In genomic region chr1:128803433-128804060, GRCm38 (mm10) we compare ENCODE assay signal across 9 mouse cellular contexts.
DNase-seq lines count a peak whose midpoint lies in the region; ATAC-seq and TF ChIP-seq lines count a peak whose summit lies in the region.
"Had no signal": no experiment of that assay in that cellular context is flagged by ENCODE, and none has a peak within 500 bp of the region (broad histone marks: within the 10 kb centered on the region; RNA-seq: fewer than 3 reads in every experiment).

No protein-coding gene starts in this region.

- no peak for TF ChIP-seq CTCF in kidney, postnatal 0 days (IDR thresholded peaks at IDR 0.05; ENCODE audit: low read depth)
- no peak for TF ChIP-seq CTCF in kidney, adult 2 months (conservative IDR thresholded peaks at IDR 0.05; ENCODE audit: insufficient read depth, insufficient read length, low read depth, low read length)

- H3K4me3 ChIP-seq in kidney, postnatal 0 days (replicated peaks; ENCODE audit: low read depth, low read length) = no peak overlapping the region
- no peak overlapping the region for H3K4me3 ChIP-seq in kidney, adult 2 months (ENCODE audit: insufficient read depth, low read depth, low read length)
- H3K4me3 ChIP-seq in embryonic facial prominence, embryonic 15.5 days (replicated peaks) = no peak overlapping the region
- no peak overlapping the region for H3K4me3 ChIP-seq in hindbrain, embryonic 11.5 days (ENCODE audit: low read depth, low read length)

- H3K27me3 ChIP-seq in kidney, postnatal 0 days (ENCODE audit: insufficient read depth, low read length) = no peaks in the 10 kb centered on the region
- no peaks in the 10 kb centered on the region for H3K27me3 ChIP-seq in kidney, adult 2 months (replicated peaks; ENCODE audit: control insufficient read depth, insufficient read depth, low read length)
- no peaks in the 10 kb centered on the region for H3K27me3 ChIP-seq in embryonic facial prominence, embryonic 15.5 days
- no peaks in the 10 kb centered on the region for H3K27me3 ChIP-seq in hindbrain, embryonic 11.5 days (ENCODE audit: control insufficient read depth, insufficient read depth, low read length)

- no peaks in the 10 kb centered on the region for H3K36me3 ChIP-seq in kidney, postnatal 0 days (ENCODE audit: insufficient read depth, low read length)
- H3K36me3 ChIP-seq in kidney, adult 2 months (ENCODE audit: control insufficient read depth, insufficient read depth, low read length) = no peaks in the 10 kb centered on the region
- no peaks in the 10 kb centered on the region for H3K36me3 ChIP-seq in embryonic facial prominence, embryonic 15.5 days
- no peaks in the 10 kb centered on the region for H3K36me3 ChIP-seq in hindbrain, embryonic 11.5 days (ENCODE audit: control insufficient read depth, insufficient read depth, low read length)
- H3K36me3 ChIP-seq: G1E had no signal

- H3K4me2 ChIP-seq in kidney, postnatal 0 days (ENCODE audit: low read length) = no peak overlapping the region
- no peak overlapping the region for H3K4me2 ChIP-seq in embryonic facial prominence, embryonic 15.5 days (replicated peaks)
- H3K4me2 ChIP-seq in hindbrain, embryonic 11.5 days (replicated peaks; ENCODE audit: low read depth, low read length) = no peak overlapping the region

- peak; percentile 80 for ATAC-seq in kidney, postnatal 0 days (replicated peaks; ENCODE audit: low FRiP score, low read depth)
- peak; percentile 56 for ATAC-seq in embryonic facial prominence, embryonic 15.5 days (ENCODE audit: insufficient number of reproducible peaks, low FRiP score, low TSS enrichment, low read depth)
- peak; percentile 59 for ATAC-seq in hindbrain, embryonic 11.5 days (ENCODE audit: low FRiP score)
- peak; percentile 27; the same call in 1 of the 2 replicates for ATAC-seq in megakaryocyte, adult 5-6 weeks (ENCODE audit: poor library complexity, severe bottlenecking)

- 0 out of 2 replicates have a peak overlapping the region, but pooled peaks have one; percentile 18 for H3K9ac ChIP-seq in kidney, postnatal 0 days (ENCODE audit: low read depth, low read length)
- no peak overlapping the region for H3K9ac ChIP-seq in embryonic facial prominence, embryonic 15.5 days
- H3K9ac ChIP-seq in hindbrain, embryonic 11.5 days (ENCODE audit: low read depth, low read length) = no peak overlapping the region; the same call in 1 of the 2 replicates

- H3K9me3 ChIP-seq in kidney, postnatal 0 days (replicated peaks; ENCODE audit: low read length) = no peaks in the 10 kb centered on the region
- no peaks in the 10 kb centered on the region for H3K9me3 ChIP-seq in embryonic facial prominence, embryonic 15.5 days (replicated peaks)
- H3K9me3 ChIP-seq in hindbrain, embryonic 11.5 days (ENCODE audit: control insufficient read depth, low read length) = no peaks in the 10 kb centered on the region

- no peaks in the 10 kb centered on the region for H3K4me1 ChIP-seq in kidney, postnatal 0 days (replicated peaks; ENCODE audit: insufficient read depth, low read length)
- no peaks in the 10 kb centered on the region for H3K4me1 ChIP-seq in kidney, adult 2 months (ENCODE audit: control insufficient read depth, insufficient read depth, low read length)
- peaks cover 9% of the 10 kb centered on the region for H3K4me1 ChIP-seq in embryonic facial prominence, embryonic 15.5 days
- H3K4me1 ChIP-seq in hindbrain, embryonic 11.5 days (replicated peaks; ENCODE audit: control insufficient read depth, insufficient read depth, low read length) = peaks cover 10% of the 10 kb centered on the region

- H3K27ac ChIP-seq in kidney, postnatal 0 days = peak overlapping the region; percentile 47; the same call in 1 of the 2 replicates
- H3K27ac ChIP-seq in kidney, adult 2 months (ENCODE audit: insufficient read depth, low read depth, low read length) = no peak overlapping the region
- H3K27ac ChIP-seq in embryonic facial prominence, embryonic 15.5 days (replicated peaks) = 0 out of 2 replicates have a peak overlapping the region, but pooled peaks have one; percentile 18
- peak overlapping the region; percentile 51; the same call in 1 of the 2 replicates for H3K27ac ChIP-seq in hindbrain, embryonic 11.5 days (ENCODE audit: low read depth, low read length)

- no peak for TF ChIP-seq POLR2A in kidney, adult 2 months (IDR thresholded peaks at IDR 0.05; ENCODE audit: low read depth, low read length)

- WGBS in kidney, postnatal 0 days = 42% methylated on average over 9 of the region's 9 CpGs
- 48% methylated on average over 9 of the region's 9 CpGs for WGBS in kidney, adult 2 months
- 35% methylated on average over 9 of the region's 9 CpGs for WGBS in embryonic facial prominence, embryonic 15.5 days
- 27% methylated on average over 9 of the region's 9 CpGs for WGBS in hindbrain, embryonic 11.5 days

- peak; percentile 85 for DNase-seq in kidney, postnatal 0 days (ENCODE audit: low spot score)
- DNase-seq in kidney, adult 2 months = no peak
- DNase-seq in hindbrain, embryonic 11.5 days (ENCODE audit: low spot score) = peak; percentile 32
- DNase-seq in ovary, postnatal 14 days (ENCODE audit: low spot score) = no peak
- no peak for DNase-seq in left cerebral cortex, adult 9 months (ENCODE audit: low spot score in 2 of 2)
- DNase-seq in frontal cortex, postnatal 25 days (ENCODE audit: low spot score in 2 of 2) = no peak

Comparison
In these comparisons a context has a peak if more than half of its experiments do, and no peak if none do; other contexts are left out.
1. DNase-seq: peak in kidney, postnatal 0 days (single experiment) and hindbrain, embryonic 11.5 days (single experiment); none in kidney, adult 2 months (single experiment), ovary, postnatal 14 days (single experiment), left cerebral cortex, adult 9 months (0 of 2) and frontal cortex, postnatal 25 days (0 of 2).
2. ATAC-seq: peak in every context shown above with its lines; median percentile 80 in kidney, postnatal 0 days; 59 in hindbrain, embryonic 11.5 days; 56 in embryonic facial prominence, embryonic 15.5 days; 27 in megakaryocyte, adult 5-6 weeks.